Mouse (Mus musculus): Measurements from ENCODE around the gene Snta1. TPM values are rescaled to one million over a fixed set of nuclear protein-coding genes. Genes with fewer than 3 reads are reported as not detected.
A peak's percentile ranks its signal among the peaks of the same experiment; 100 is the strongest.

Gene Snta1
- polyA plus RNA-seq, 1 experiment = 33.7 TPM

GRCm38 (mm10) chr2:154419631-154420515, 12.0 kb upstream of the Snta1 start:
- DNase-seq = no peak
- Histone ChIP-seq H3K4me3 (replicated peaks; ENCODE audit: insufficient read depth, low read depth, low read length) (no peak overlapping the region), H3K4me1 (ENCODE audit: control insufficient read depth, insufficient read depth, low read length) (peaks cover 12% of the 10 kb centered on the region), H3K27ac (ENCODE audit: insufficient read depth, low read length) (no peak overlapping the region), H3K27me3 (ENCODE audit: control insufficient read depth, insufficient read depth, low read length) (no peaks in the 10 kb centered on the region)
- TF ChIP-seq CTCF (IDR thresholded peaks at IDR 0.05; ENCODE audit: borderline replicate concordance, insufficient read depth, low read depth, low read length) = no peak
- no peak for TF ChIP-seq POLR2A (IDR thresholded peaks at IDR 0.05; ENCODE audit: borderline replicate concordance, insufficient read depth, low read length)
- WGBS = 70% methylated on average over 9 of the region's 9 CpGs

- Histone ChIP-seq H3K4me1 (ENCODE audit: control insufficient read depth, insufficient read depth, low read length) (peaks cover 12% of the 10 kb centered on the region), H3K4me3 (replicated peaks; ENCODE audit: insufficient read depth, low read depth, low read length) (no peak overlapping the region), H3K27ac (ENCODE audit: insufficient read depth, low read length) (no peak overlapping the region), H3K27me3 (ENCODE audit: control insufficient read depth, insufficient read depth, low read length) (no peaks in the 10 kb centered on the region)
- TF ChIP-seq POLR2A (IDR thresholded peaks at IDR 0.05; ENCODE audit: borderline replicate concordance, insufficient read depth, low read length) (no peak), CTCF (IDR thresholded peaks at IDR 0.05; ENCODE audit: borderline replicate concordance, insufficient read depth, low read depth, low read length) (no peak)
- WGBS = 96% methylated on average over 7 of the region's 7 CpGs
- DNase-seq = no peak
Measured at GRCm38 (mm10) chr2:154418001-154418400, 10.1 kb upstream of the Snta1 start.

GRCm38 (mm10) chr2:154417107-154417506, 9.2 kb upstream of the Snta1 start:
- no peak overlapping the region for H3K4me3 ChIP-seq (replicated peaks; ENCODE audit: insufficient read depth, low read depth, low read length)
- WGBS = 15% methylated on average over 3 of the region's 3 CpGs
- H3K4me1 ChIP-seq (ENCODE audit: control insufficient read depth, insufficient read depth, low read length) = peaks cover 11% of the 10 kb centered on the region
- H3K27ac ChIP-seq (ENCODE audit: insufficient read depth, low read length) = no peak overlapping the region
- no peaks in the 10 kb centered on the region for H3K27me3 ChIP-seq (ENCODE audit: control insufficient read depth, insufficient read depth, low read length)
- TF ChIP-seq CTCF (IDR thresholded peaks at IDR 0.05; ENCODE audit: borderline replicate concordance, insufficient read depth, low read depth, low read length) = peak; percentile 85
- TF ChIP-seq POLR2A (IDR thresholded peaks at IDR 0.05; ENCODE audit: borderline replicate concordance, insufficient read depth, low read length) = no peak
- peak; percentile 66 to 76 for DNase-seq

GRCm38 (mm10) chr2:154412018-154412666, 4.2 kb upstream of the Snta1 start:
- Histone ChIP-seq H3K4me3 (replicated peaks; ENCODE audit: insufficient read depth, low read depth, low read length) (no peak overlapping the region), H3K27ac (ENCODE audit: insufficient read depth, low read length) (no peak overlapping the region), H3K27me3 (ENCODE audit: control insufficient read depth, insufficient read depth, low read length) (no peaks in the 10 kb centered on the region), H3K4me1 (ENCODE audit: control insufficient read depth, insufficient read depth, low read length) (no peaks in the 10 kb centered on the region)
- DNase-seq = peak; percentile 46 to 68
- WGBS = 67% methylated on average over 7 of the region's 7 CpGs
- TF ChIP-seq POLR2A (IDR thresholded peaks at IDR 0.05; ENCODE audit: borderline replicate concordance, insufficient read depth, low read length) (no peak), CTCF (IDR thresholded peaks at IDR 0.05; ENCODE audit: borderline replicate concordance, insufficient read depth, low read depth, low read length) (peak; percentile 29; the same call in 1 of the 2 replicates)

GRCm38 (mm10) chr2:154410355-154410754, 2.5 kb upstream of the Snta1 start:
- 48% methylated on average over 2 of the region's 2 CpGs for WGBS
- Histone ChIP-seq H3K4me1 (ENCODE audit: control insufficient read depth, insufficient read depth, low read length) (no peaks in the 10 kb centered on the region), H3K27ac (ENCODE audit: insufficient read depth, low read length) (no peak overlapping the region), H3K4me3 (replicated peaks; ENCODE audit: insufficient read depth, low read depth, low read length) (no peak overlapping the region), H3K27me3 (ENCODE audit: control insufficient read depth, insufficient read depth, low read length) (no peaks in the 10 kb centered on the region)
- TF ChIP-seq CTCF (IDR thresholded peaks at IDR 0.05; ENCODE audit: borderline replicate concordance, insufficient read depth, low read depth, low read length) (no peak), POLR2A (IDR thresholded peaks at IDR 0.05; ENCODE audit: borderline replicate concordance, insufficient read depth, low read length) (no peak)
- DNase-seq = no peak

GRCm38 (mm10) chr2:154407063-154407642, 746 bp downstream of the Snta1 start:
- peak in 1 of 2 experiments; percentile 16 for DNase-seq
- TF ChIP-seq CTCF (IDR thresholded peaks at IDR 0.05; ENCODE audit: borderline replicate concordance, insufficient read depth, low read depth, low read length) (no peak), POLR2A (IDR thresholded peaks at IDR 0.05; ENCODE audit: borderline replicate concordance, insufficient read depth, low read length) (no peak)
- peak overlapping the region; percentile 6 for H3K27ac ChIP-seq (ENCODE audit: insufficient read depth, low read length)
- 32% methylated on average over 11 of the region's 11 CpGs for WGBS
- H3K27me3 ChIP-seq (ENCODE audit: control insufficient read depth, insufficient read depth, low read length) = no peaks in the 10 kb centered on the region
- H3K4me3 ChIP-seq (replicated peaks; ENCODE audit: insufficient read depth, low read depth, low read length) = peak overlapping the region; percentile 79
- H3K4me1 ChIP-seq (ENCODE audit: control insufficient read depth, insufficient read depth, low read length) = no peaks in the 10 kb centered on the region

GRCm38 (mm10) chr2:154405447-154405994, 2.4 kb downstream of the Snta1 start:
- DNase-seq = no peak
- no peak for TF ChIP-seq POLR2A (IDR thresholded peaks at IDR 0.05; ENCODE audit: borderline replicate concordance, insufficient read depth, low read length)
- TF ChIP-seq CTCF (IDR thresholded peaks at IDR 0.05; ENCODE audit: borderline replicate concordance, insufficient read depth, low read depth, low read length) = no peak
- Histone ChIP-seq H3K27ac (ENCODE audit: insufficient read depth, low read length) (no peak overlapping the region), H3K4me1 (ENCODE audit: control insufficient read depth, insufficient read depth, low read length) (no peaks in the 10 kb centered on the region), H3K27me3 (ENCODE audit: control insufficient read depth, insufficient read depth, low read length) (no peaks in the 10 kb centered on the region), H3K4me3 (replicated peaks; ENCODE audit: insufficient read depth, low read depth, low read length) (no peak overlapping the region)
- WGBS = 76% methylated on average over 5 of the region's 5 CpGs
